Mouse (Mus musculus) layer of hippocampus, postnatal 25 days (tissue): ENCODE data around the gene Ndfip2. TPM values are rescaled to one million over a fixed set of nuclear protein-coding genes. Genes with fewer than 3 reads are reported as not detected.

Source experiments
- DNase-seq, 2 experiments: peaks; one replicate each; pipeline ENCODE4 v3.0.0; 2022; ENCODE audit warnings: mixed read lengths in 2 of 2, low spot score in 1 of 2; ENCODE audit errors: extremely low spot score in 1 of 2
- total RNA-seq, 2 experiments: library from RNA; stranded (reverse); gene quantifications; 2 replicates each; pipeline ENCODE4 v1.2.3; 2021

Gene Ndfip2
- total RNA-seq, 2 experiments from 2014 or later: 90.3 to 94.9 TPM

- DNase-seq: no peak
These were observed 95.7 kb downstream of the Ndfip2 start for GRCm38 (mm10) chr14:105354121-105354520.

Other genes starting within 250 kb of the Ndfip2 start
- gene Rbm26, start 81.2 kb upstream of the Ndfip2 start, total RNA-seq: 10 to 100 TPM; 51.5 to 63.4 TPM